Mouse (Mus musculus) ES-E14 (cell line): ENCODE measurements around the gene Bax. TPM values are rescaled to one million over a fixed set of nuclear protein-coding genes. Genes with fewer than 3 reads are reported as not detected.
A peak's percentile ranks its signal among the peaks of the same experiment; 100 is the strongest.

Experiments used
- DNase-seq: peaks from one replicate; pipeline ENCODE4 v3.0.0-alpha.2; 2013; ENCODE audit warnings: low read depth, low spot score
- H3K27ac ChIP-seq: 2 replicates; pipeline ENCODE4 v1.5.1; 2012; ENCODE audit warnings: low read depth, mild to moderate bottlenecking, low read length, moderate library complexity, mixed read lengths; ENCODE audit not compliant: poor library complexity, insufficient read depth, severe bottlenecking
- H3K36me3 ChIP-seq: 2 replicates; pipeline ENCODE4 v1.6.1; 2012; ENCODE audit warnings: mild to moderate bottlenecking, low read length, moderate library complexity, mixed read lengths; ENCODE audit not compliant: control insufficient read depth, poor library complexity, insufficient read depth, severe bottlenecking
- H3K4me1 ChIP-seq, 2 experiments: fragments of 150-350 bp in 1 of 2; sonication (generic) in 1 of 2; 2 replicates each; pipeline ENCODE4 v1.6.1; 2012; ENCODE audit warnings: low read length in 2 of 2, mild to moderate bottlenecking in 1 of 2, mixed read lengths in 1 of 2; ENCODE audit not compliant: control insufficient read depth in 2 of 2, insufficient read depth in 2 of 2, poor library complexity in 1 of 2
- H3K4me3 ChIP-seq, 2 experiments: fragments of 150-350 bp in 1 of 2; sonication (generic) in 1 of 2; 2 replicates each; pipeline ENCODE4 v1.5.1; 2012; ENCODE audit warnings: low read length in 2 of 2, low read depth in 1 of 2, mild to moderate bottlenecking in 1 of 2, mixed read lengths in 1 of 2; ENCODE audit not compliant: insufficient read depth in 1 of 2, poor library complexity in 1 of 2, severe bottlenecking in 1 of 2
- H3K9ac ChIP-seq: 2 replicates; pipeline ENCODE4 v1.6.1; 2012; ENCODE audit warnings: low read depth, mild to moderate bottlenecking, low read length, mixed read lengths; ENCODE audit not compliant: poor library complexity, insufficient read depth, severe bottlenecking
- H3K9me3 ChIP-seq: fragments of 150-350 bp; sonication (generic); 2 replicates; pipeline ENCODE4 v1.6.1; 2012; ENCODE audit warnings: low read depth, mild to moderate bottlenecking, low read length; ENCODE audit not compliant: control insufficient read depth, insufficient read depth
- CHD2 ChIP-seq: IDR thresholded peaks from 2 replicates; pipeline ENCODE4 v1.6.1; 2014; ENCODE audit warnings: mild to moderate bottlenecking, low read depth, low read length, inconsistent platforms
- HCFC1 ChIP-seq: IDR thresholded peaks from 2 replicates; pipeline ENCODE4 v1.6.1; 2012; ENCODE audit warnings: low read length, inconsistent platforms, borderline replicate concordance; ENCODE audit not compliant: insufficient read depth
- MAFK ChIP-seq: IDR thresholded peaks from 2 replicates; pipeline ENCODE4 v1.6.1; 2014; ENCODE audit warnings: mild to moderate bottlenecking, low read depth, low read length, inconsistent platforms; ENCODE audit not compliant: insufficient read depth
- ZC3H11A ChIP-seq: IDR thresholded peaks from 2 replicates; pipeline ENCODE4 v1.6.1; 2012; ENCODE audit warnings: low read depth, mild to moderate bottlenecking, inconsistent platforms, low read length, borderline replicate concordance
- ZNF384 ChIP-seq: IDR thresholded peaks from 2 replicates; pipeline ENCODE4 v1.6.1; 2012; ENCODE audit warnings: low read depth, low read length, inconsistent platforms
- in situ Hi-C, 2 experiments: fragments of 600-800 bp; cut with MboI; formaldehyde crosslinking; loops; one replicate each; pipeline ENCODE4 v1.15.1; 2025; ENCODE audit warnings: low sequenced_read_pairs in 2 of 2, inconsistent platforms in 1 of 2; ENCODE audit not compliant: unreplicated experiment in 2 of 2
- total RNA-seq: library from RNA; depleted of rRNA; stranded (reverse); fragments of 300-350 nt; gene quantifications from 2 replicates; pipeline ENCODE4 v1.2.3, GENCODE M21; 2012

The Bax gene
- total RNA-seq, 1 experiment = 388 TPM

DNA sequence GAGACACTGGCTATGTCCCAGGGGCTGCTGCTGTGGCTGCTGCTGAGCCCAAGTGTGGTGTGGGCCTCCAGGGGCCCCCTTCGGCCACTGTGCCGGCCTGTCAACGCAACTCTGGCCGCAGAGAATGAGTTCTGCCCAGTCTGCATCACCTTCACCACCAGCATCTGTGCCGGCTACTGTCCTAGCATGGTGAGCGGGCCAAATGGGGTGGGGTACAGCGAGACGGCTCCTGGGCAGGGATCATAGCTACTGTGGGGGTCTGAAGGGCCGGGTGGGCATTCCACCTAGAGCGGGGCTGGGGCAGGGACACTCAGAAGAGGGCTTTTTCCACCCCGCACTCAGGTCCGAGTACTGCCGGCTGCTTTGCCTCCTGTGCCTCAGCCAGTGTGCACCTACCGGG, 45.5 kb downstream of the Bax start:
- Histone ChIP-seq H3K27ac (no peak overlapping the region), H3K36me3 (peaks cover 52% of the 10 kb centered on the region), H3K9me3 (no peaks in the 10 kb centered on the region), H3K4me3 (no peak overlapping the region), H3K9ac (no peak overlapping the region), H3K4me1 (peaks cover 6 to 38% of the 10 kb centered on the region in 2 experiments; a peak in 2 of 4 replicates)
- no peak for DNase-seq
- in situ Hi-C loops = no loop called here
- no peak for TF ChIP-seq ZNF384
- TF ChIP-seq CHD2 = no peak

DNA sequence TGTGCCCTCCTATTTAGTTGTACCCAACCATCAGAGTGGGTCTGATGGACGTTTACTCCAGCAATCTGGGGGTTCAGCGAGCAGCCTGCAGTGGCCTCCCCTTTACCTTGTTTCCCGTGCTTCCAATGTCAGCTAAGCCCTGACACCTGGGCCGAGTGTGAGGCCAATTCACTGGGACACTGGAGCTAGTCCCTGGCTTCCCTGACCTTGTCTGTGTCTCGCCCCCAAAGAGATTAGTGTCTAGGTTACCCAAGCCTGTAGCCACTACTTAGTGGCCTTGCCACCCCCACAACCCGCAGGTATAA, 46.1 kb downstream of the Bax start, which contains the start of gene Lhb:
Lhb (plus strand) TSS at position 206 of the 305 bp plus-strand sequence.
- H3K4me3 ChIP-seq = peak within 1 kb of the TSS in 1 of 2 experiments; percentile 9; a peak in 2 of 4 replicates
- in situ Hi-C loops = no loop called here
- DNase-seq = no peak
- TF ChIP-seq CHD2 = no peak
- no peak for TF ChIP-seq ZNF384
- no peak for TF ChIP-seq ZC3H11A
- no peak for TF ChIP-seq HCFC1
- TF ChIP-seq MAFK = no peak
- H3K9me3 ChIP-seq = no peaks in the 10 kb centered on the region
- H3K27ac ChIP-seq = no peak within 1 kb of the TSS
- peaks cover 49% of the 10 kb centered on the region for H3K36me3 ChIP-seq
- H3K9ac ChIP-seq = no peak within 1 kb of the TSS
- peaks cover 6 to 41% of the 10 kb centered on the region in 2 experiments; a peak in 2 of 4 replicates for H3K4me1 ChIP-seq

DNA sequence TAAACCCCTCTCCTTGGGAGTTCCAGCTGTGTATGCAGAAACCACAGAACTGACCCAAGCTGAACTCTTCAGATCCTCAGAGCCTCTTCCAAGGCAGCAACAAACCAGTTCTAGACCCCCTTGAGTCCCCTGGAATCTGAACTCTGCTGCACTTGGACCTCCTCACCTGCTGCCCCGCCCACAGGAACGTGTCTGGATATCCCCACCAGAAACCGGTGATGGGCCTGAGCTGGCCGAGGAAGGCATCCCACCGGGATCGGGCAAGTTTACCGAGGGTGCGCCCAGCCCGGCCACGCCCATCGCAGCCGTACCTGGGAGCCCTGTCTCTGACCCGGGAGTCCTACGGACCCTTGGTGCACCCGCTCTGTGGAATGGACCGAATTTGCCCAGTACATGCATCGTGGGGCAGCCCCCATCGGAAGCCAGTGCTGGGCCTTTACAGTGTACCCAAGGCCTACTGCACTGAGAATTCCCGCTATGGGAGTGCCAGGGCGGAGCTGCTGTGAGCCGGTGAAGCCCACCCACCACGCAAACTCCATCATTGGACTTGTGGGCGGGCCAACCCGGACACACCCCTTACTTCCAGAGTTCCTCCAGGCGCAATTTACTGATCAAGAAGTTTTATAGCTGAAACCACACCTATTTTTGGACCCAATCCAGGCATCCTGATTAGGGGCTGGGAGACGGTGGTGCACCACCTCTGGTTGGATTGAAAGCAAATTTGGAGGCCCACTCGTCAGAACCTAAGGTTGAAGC, 46.7 kb downstream of the Bax start:
- no peak overlapping the region for H3K27ac ChIP-seq
- H3K9ac ChIP-seq = no peak overlapping the region
- H3K36me3 ChIP-seq = peaks cover 44% of the 10 kb centered on the region
- in situ Hi-C loops = no loop called here
- TF ChIP-seq ZNF384 (no peak), HCFC1 (no peak), ZC3H11A (no peak)
- H3K4me1 ChIP-seq = peaks cover 6 to 42% of the 10 kb centered on the region in 2 experiments; a peak in 2 of 4 replicates
- no peaks in the 10 kb centered on the region for H3K9me3 ChIP-seq
- DNase-seq = no peak
- H3K4me3 ChIP-seq = peak overlapping the region in 1 of 2 experiments; percentile 9; a peak in 2 of 4 replicates

DNA sequence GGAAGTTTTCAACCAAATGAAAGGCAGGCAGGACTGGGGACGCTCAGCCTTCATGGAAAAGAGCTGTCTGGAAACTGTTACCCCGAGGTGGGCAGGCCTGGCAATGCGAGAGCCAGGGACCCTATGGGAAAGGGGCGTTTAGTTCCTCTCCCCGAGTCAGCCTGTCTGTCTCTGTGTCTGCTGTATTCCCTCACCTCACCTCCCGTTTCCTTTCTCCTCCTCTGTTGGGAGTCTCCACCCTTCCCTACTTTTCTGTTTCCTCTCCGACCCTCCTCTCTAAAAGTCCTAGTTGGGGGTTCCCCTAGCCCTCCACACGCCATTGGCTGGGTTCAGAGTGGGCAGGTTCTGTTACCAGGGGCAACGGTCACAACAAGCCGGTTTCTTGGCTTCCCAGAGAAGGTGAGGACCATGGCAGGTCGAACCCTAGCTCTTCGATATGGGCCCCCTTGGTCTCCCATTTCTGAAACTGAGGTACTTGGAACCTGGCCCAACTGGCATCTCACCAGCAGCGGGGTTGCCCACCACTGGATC, 48.7 kb downstream of the Bax start:
- TF ChIP-seq ZC3H11A (no peak), CHD2 (no peak), MAFK (no peak), HCFC1 (no peak), ZNF384 (no peak)
- Histone ChIP-seq H3K36me3 (peaks cover 24% of the 10 kb centered on the region), H3K4me1 (peaks cover 6 to 47% of the 10 kb centered on the region in 2 experiments; a peak in 2 of 4 replicates), H3K9ac (no peak overlapping the region), H3K9me3 (no peaks in the 10 kb centered on the region), H3K4me3 (no peak overlapping the region), H3K27ac (no peak overlapping the region)
- in situ Hi-C loops = no loop called here
- no peak for DNase-seq

DNA sequence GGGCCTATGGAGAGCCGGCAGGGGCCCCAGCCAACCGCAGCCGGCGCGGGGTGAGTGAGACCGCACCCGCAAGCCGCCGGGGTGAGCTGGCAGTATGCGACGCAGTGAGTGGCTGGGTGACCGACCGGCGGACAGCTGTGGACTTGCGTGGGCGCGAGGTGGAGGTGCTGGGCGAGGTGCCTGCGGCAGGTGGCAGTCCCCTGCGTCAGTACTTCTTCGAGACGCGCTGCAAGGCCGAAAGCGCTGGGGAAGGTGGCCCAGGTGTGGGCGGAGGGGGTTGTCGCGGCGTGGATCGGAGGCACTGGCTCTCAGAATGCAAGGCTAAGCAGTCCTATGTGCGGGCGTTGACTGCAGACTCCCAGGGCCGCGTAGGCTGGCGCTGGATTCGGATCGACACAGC, 51.1 kb downstream of the Bax start:
- DNase-seq = no peak
- Histone ChIP-seq H3K4me1 (peaks cover 6 to 34% of the 10 kb centered on the region in 2 experiments; a peak in 2 of 4 replicates), H3K9me3 (no peaks in the 10 kb centered on the region), H3K4me3 (peak overlapping the region; percentile 44 to 66; a peak in 3 of 4 replicates), H3K9ac (peak overlapping the region; percentile 6; the same call in 1 of the 2 replicates), H3K27ac (no peak overlapping the region), H3K36me3 (0 out of 2 replicates have a peak, but pooled peaks cover 2% of the 10 kb centered on the region)
- TF ChIP-seq CHD2 = no peak
- no peak for TF ChIP-seq ZNF384
- no peak for TF ChIP-seq HCFC1
- no peak for TF ChIP-seq ZC3H11A
- no peak for TF ChIP-seq MAFK
- in situ Hi-C loops = no loop called here
